Mouse (Mus musculus): ENCODE results near the gene Tceanc2.

- TF ChIP-seq CTCF (IDR thresholded peaks at IDR 0.05; ENCODE audit: control insufficient read depth, insufficient read depth, insufficient read length) (no peak), MYOD1 (IDR thresholded peaks at IDR 0.05; ENCODE audit: control insufficient read depth, insufficient read length, low read depth) (no peak), USF1 (IDR thresholded peaks at IDR 0.05; ENCODE audit: low read depth) (no peak)
These were observed 82.9 kb downstream of the Tceanc2 start for GRCm38 (mm10) chr4:107096043-107096442.
